Mouse (Mus musculus) olfactory bulb, adult 2 months (tissue): ENCODE data around the gene Wdtc1. TPM values are rescaled to one million over a fixed set of nuclear protein-coding genes. Genes with fewer than 3 reads are reported as not detected.

ENCODE experiments used
- H3K27ac ChIP-seq: fragments of 200-500 bp; 2 replicates; pipeline ENCODE4 v1.5.1; 2012; ENCODE audit warnings: low read depth, low read length; ENCODE audit not compliant: insufficient read depth
- H3K4me1 ChIP-seq: fragments of 200-500 bp; 2 replicates; pipeline ENCODE4 v1.6.1; 2012; ENCODE audit warnings: low read length; ENCODE audit not compliant: control insufficient read depth, insufficient read depth
- H3K4me3 ChIP-seq: fragments of 200-500 bp; 2 replicates; pipeline ENCODE4 v1.5.1; 2012; ENCODE audit warnings: mild to moderate bottlenecking, low read depth, low read length, moderate library complexity; ENCODE audit not compliant: insufficient read depth
- CTCF ChIP-seq: fragments of 200-500 bp; IDR thresholded peaks from 2 replicates; pipeline ENCODE4 v1.5.1; 2012; ENCODE audit warnings: low read depth, mild to moderate bottlenecking, low read length, moderate library complexity; ENCODE audit not compliant: insufficient read depth
- POLR2A ChIP-seq: fragments of 200-500 bp; IDR thresholded peaks from 2 replicates; pipeline ENCODE4 v1.6.1; 2012; ENCODE audit warnings: mild to moderate bottlenecking, low read depth, low read length, moderate library complexity; ENCODE audit not compliant: insufficient read depth
- WGBS: fragments of 180-500 bp; shearing (Covaris S2); methylation state at CpG from one replicate; pipeline ENCODE4 v1.1.7; 2018; 5-methylcytosine and 5-hydroxymethylcytosine counted together
- polyA plus RNA-seq: library from polyadenylated mRNA; stranded (reverse); fragments of >200 nt; gene quantifications from 2 replicates; pipeline ENCODE4 v1.2.4, GENCODE M21; 2012; ENCODE audit warnings: low replicate concordance; ENCODE audit not compliant: missing spikeins, insufficient read depth, insufficient read length

Gene Wdtc1
- polyA plus RNA-seq, 1 experiment: not detected

- no peaks in the 10 kb centered on the region for H3K4me1 ChIP-seq
- 44% methylated on average over 3 of the region's 3 CpGs for WGBS
- peak; percentile 67; the same call in 1 of the 2 replicates for TF ChIP-seq CTCF
- TF ChIP-seq POLR2A: no peak
- no peak overlapping the region for H3K4me3 ChIP-seq
- no peak overlapping the region for H3K27ac ChIP-seq
These were observed 46.0 kb downstream of the Wdtc1 start for GRCm38 (mm10) chr4:133307331-133307730.

GRCm38 (mm10) chr4:133305825-133306224 is 47.5 kb downstream of the Wdtc1 start:
- H3K4me3 ChIP-seq: no peak overlapping the region
- H3K4me1 ChIP-seq: no peaks in the 10 kb centered on the region
- 93% methylated on average over 7 of the region's 7 CpGs for WGBS
- H3K27ac ChIP-seq: no peak overlapping the region
- TF ChIP-seq CTCF (no peak), POLR2A (no peak)

GRCm38 (mm10) chr4:133304770-133305169 is 48.5 kb downstream of the Wdtc1 start:
- H3K4me1 ChIP-seq: peaks cover 2% of the 10 kb centered on the region; the same call in 1 of the 2 replicates
- TF ChIP-seq CTCF (no peak), POLR2A (no peak)
- WGBS: 86% methylated on average over 7 of the region's 7 CpGs
- no peak overlapping the region for H3K27ac ChIP-seq
- H3K4me3 ChIP-seq: no peak overlapping the region

GRCm38 (mm10) chr4:133302668-133303067 is 50.6 kb downstream of the Wdtc1 start:
- peaks cover 20% of the 10 kb centered on the region for H3K4me1 ChIP-seq
- H3K27ac ChIP-seq: no peak overlapping the region
- WGBS: 90% methylated on average over 5 of the region's 5 CpGs
- TF ChIP-seq POLR2A: no peak
- no peak for TF ChIP-seq CTCF
- no peak overlapping the region for H3K4me3 ChIP-seq

- WGBS: 25% methylated on average over 4 of the region's 4 CpGs
- H3K4me1 ChIP-seq: peaks cover 25% of the 10 kb centered on the region
- H3K4me3 ChIP-seq: no peak overlapping the region
- TF ChIP-seq CTCF (peak; percentile 77), POLR2A (no peak)
- H3K27ac ChIP-seq: no peak overlapping the region
These were observed 51.5 kb downstream of the Wdtc1 start for GRCm38 (mm10) chr4:133301802-133302201.

GRCm38 (mm10) chr4:133300421-133300820 is 52.9 kb downstream of the Wdtc1 start:
- Histone ChIP-seq H3K4me3 (no peak overlapping the region), H3K27ac (no peak overlapping the region), H3K4me1 (peaks cover 25% of the 10 kb centered on the region)
- no peak for TF ChIP-seq POLR2A
- TF ChIP-seq CTCF: no peak
- 85% methylated on average over 11 of the region's 11 CpGs for WGBS

- H3K4me1 ChIP-seq: peaks cover 25% of the 10 kb centered on the region
- H3K4me3 ChIP-seq: no peak overlapping the region
- WGBS: 42% methylated on average over 5 of the region's 5 CpGs
- 0 out of 2 replicates have a peak overlapping the region, but pooled peaks have one; percentile 29 for H3K27ac ChIP-seq
- no peak for TF ChIP-seq CTCF
These were observed 53.6 kb downstream of the Wdtc1 start for GRCm38 (mm10) chr4:133299701-133300100.

- 40% methylated on average over 12 of the region's 12 CpGs for WGBS
- TF ChIP-seq CTCF (no peak), POLR2A (no peak)
- H3K4me1 ChIP-seq: peaks cover 30% of the 10 kb centered on the region
These were observed 54.5 kb downstream of the Wdtc1 start for GRCm38 (mm10) chr4:133298516-133299365.

GRCm38 (mm10) chr4:133297801-133298238 is 55.5 kb downstream of the Wdtc1 start:
- H3K4me1 ChIP-seq: peaks cover 39% of the 10 kb centered on the region
- H3K27ac ChIP-seq: peak overlapping the region; percentile 18; the same call in 1 of the 2 replicates
- no peak overlapping the region for H3K4me3 ChIP-seq
- WGBS: 3% methylated on average over 5 of the region's 5 CpGs
- TF ChIP-seq POLR2A: no peak
- peak; percentile 88 for TF ChIP-seq CTCF

More at GRCm38 (mm10) chr4:133298516-133299365, 54.5 kb downstream of the Wdtc1 start:
- H3K27ac ChIP-seq: peak overlapping the region; percentile 29
- H3K4me3 ChIP-seq: no peak overlapping the region
